Mouse (Mus musculus): ENCODE results near the gene Sel1l2. TPM values are rescaled to one million over a fixed set of nuclear protein-coding genes. Genes with fewer than 3 reads are reported as not detected.
"Not testable (repeated sequence)": the region's sequence is repeated elsewhere in the genome, so short reads cannot be mapped to it uniquely, and the experiment has no call there.

The Sel1l2 gene
- polyA plus RNA-seq, 1 experiment from 2014 or later = not detected

- not testable (repeated sequence) for DNase-seq (ENCODE audit: low spot score); H3K9me3 ChIP-seq (replicated peaks; ENCODE audit: control insufficient read depth, low read length); H3K4me3 ChIP-seq (ENCODE audit: low read depth, low read length); H3K9ac ChIP-seq (ENCODE audit: low read length); H3K4me2 ChIP-seq (ENCODE audit: low read length); H3K27me3 ChIP-seq (replicated peaks; ENCODE audit: control insufficient read depth, insufficient read depth, low read length); ATAC-seq; H3K4me1 ChIP-seq (ENCODE audit: control insufficient read depth, insufficient read depth, low read length); H3K27ac ChIP-seq (ENCODE audit: low read depth, low read length)
- H3K36me3 ChIP-seq (ENCODE audit: control insufficient read depth, insufficient read depth, low read length) = peaks cover 37% of the 10 kb centered on the region
- WGBS = 86% methylated on average over 3 of the region's 3 CpGs
Measured at GRCm38 (mm10) chr2:140185685-140186210, 203.8 kb downstream of the Sel1l2 start.

Other genes with a start within 250 kb of the Sel1l2 start
- not detected in 2 replicates for gene Gm17374, start 237.7 kb downstream of the Sel1l2 start, polyA plus RNA-seq (2014; fragmentation: Nextera tagmentation; extraction: Ambion mirVana)
- gene Esf1, start 219.1 kb downstream of the Sel1l2 start, polyA plus RNA-seq (2014; fragmentation: Nextera tagmentation; extraction: Ambion mirVana) = 10.2 and 13.1 TPM in 2 replicates
- 41.5 and 47.2 TPM in 2 replicates for gene Ndufaf5, start 219.1 kb downstream of the Sel1l2 start, polyA plus RNA-seq (2014; fragmentation: Nextera tagmentation; extraction: Ambion mirVana)
- 49.2 and 63.6 TPM in 2 replicates for gene Macrod2, start 5.6 kb upstream of the Sel1l2 start, polyA plus RNA-seq (2014; fragmentation: Nextera tagmentation; extraction: Ambion mirVana)